Mouse (Mus musculus): ENCODE results near the gene Olfr70. TPM values are rescaled to one million over a fixed set of nuclear protein-coding genes. Genes with fewer than 3 reads are reported as not detected.

Gene Olfr70
- 0.08 TPM in 1 of 2 replicates, not detected in the other for polyA plus RNA-seq (2016; fragmentation: Nextera tagmentation; extraction: Ambion mirVana)

GRCm38 (mm10) chr4:43700707-43701106, at the start of gene Olfr70:
Olfr70 (minus strand) TSS chr4:43700807.
- Histone ChIP-seq H3K4me2 (no peak within 1 kb of the TSS), H3K9me3 (no peaks in the 10 kb centered on the region), H3K36me3 (no peaks in the 10 kb centered on the region), H3K9ac (replicated peaks) (no peak within 1 kb of the TSS), H3K27ac (no peak within 1 kb of the TSS), H3K4me1 (replicated peaks) (no peaks in the 10 kb centered on the region), H3K4me3 (replicated peaks) (no peak within 1 kb of the TSS), H3K27me3 (0 out of 2 replicates have a peak, but pooled peaks cover 3% of the 10 kb centered on the region)
- no peak for ATAC-seq (ENCODE audit: insufficient number of reproducible peaks, insufficient read depth, low FRiP score, low TSS enrichment, low read depth)
- WGBS = 90% methylated on average over 6 of the region's 6 CpGs

GRCm38 (mm10) chr4:43745187-43745586, 44.6 kb upstream of the Olfr70 start:
- Histone ChIP-seq H3K4me1 (replicated peaks) (peaks cover 6% of the 10 kb centered on the region; the same call in 1 of the 2 replicates), H3K27ac (no peak overlapping the region), H3K9ac (replicated peaks) (no peak overlapping the region), H3K4me2 (no peak overlapping the region), H3K36me3 (no peaks in the 10 kb centered on the region), H3K27me3 (no peaks in the 10 kb centered on the region), H3K9me3 (peaks cover 5% of the 10 kb centered on the region; the same call in 1 of the 2 replicates), H3K4me3 (replicated peaks) (no peak overlapping the region)
- no peak for ATAC-seq (ENCODE audit: insufficient number of reproducible peaks, insufficient read depth, low FRiP score, low TSS enrichment, low read depth)
- WGBS = 14% methylated on average over 6 of the region's 6 CpGs

DNA sequence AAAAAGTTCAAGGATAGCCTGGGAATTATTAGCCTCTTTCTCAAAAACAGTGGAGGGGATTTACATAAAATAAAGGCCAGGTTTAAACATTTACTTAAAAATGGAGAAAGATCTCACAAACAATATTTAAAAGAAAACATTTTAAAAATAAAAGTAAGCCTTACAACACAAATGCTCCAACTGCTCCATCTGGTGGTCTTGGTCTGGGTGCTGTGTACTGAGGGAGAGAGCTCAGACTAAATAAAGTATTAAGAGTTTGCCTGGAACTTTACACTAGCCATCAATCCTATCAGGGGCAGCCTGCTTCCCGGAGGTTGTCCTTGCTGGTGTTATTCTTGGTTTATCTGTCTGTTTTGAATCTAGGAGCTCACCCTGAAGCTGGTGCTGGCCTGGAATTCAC, 42.5 kb upstream of the Olfr70 start:
- no peaks in the 10 kb centered on the region for H3K9me3 ChIP-seq
- ATAC-seq (ENCODE audit: insufficient number of reproducible peaks, insufficient read depth, low FRiP score, low TSS enrichment, low read depth) = no peak
- H3K4me1 ChIP-seq (replicated peaks) = peaks cover 9% of the 10 kb centered on the region
- H3K27me3 ChIP-seq = no peaks in the 10 kb centered on the region
- no peak overlapping the region for H3K4me3 ChIP-seq (replicated peaks)
- H3K4me2 ChIP-seq = no peak overlapping the region
- no peak overlapping the region for H3K27ac ChIP-seq
- no peaks in the 10 kb centered on the region for H3K36me3 ChIP-seq
- no peak overlapping the region for H3K9ac ChIP-seq (replicated peaks)
- 36% methylated on average over 1 of the region's 1 CpGs for WGBS

GRCm38 (mm10) chr4:43742637-43743036, 42.0 kb upstream of the Olfr70 start:
- WGBS = 23% methylated on average over 4 of the region's 4 CpGs
- ATAC-seq (ENCODE audit: insufficient number of reproducible peaks, insufficient read depth, low FRiP score, low TSS enrichment, low read depth) = no peak
- Histone ChIP-seq H3K4me1 (replicated peaks) (peaks cover 11% of the 10 kb centered on the region), H3K4me3 (replicated peaks) (no peak overlapping the region), H3K27me3 (no peaks in the 10 kb centered on the region), H3K27ac (no peak overlapping the region), H3K9ac (replicated peaks) (no peak overlapping the region), H3K36me3 (no peaks in the 10 kb centered on the region), H3K9me3 (no peaks in the 10 kb centered on the region), H3K4me2 (no peak overlapping the region)

- ATAC-seq (ENCODE audit: insufficient number of reproducible peaks, insufficient read depth, low FRiP score, low TSS enrichment, low read depth) = no peak
- 69% methylated on average over 5 of the region's 5 CpGs for WGBS
These were observed 40.9 kb upstream of the Olfr70 start for GRCm38 (mm10) chr4:43741526-43741925.

GRCm38 (mm10) chr4:43738989-43739674, 38.5 kb upstream of the Olfr70 start:
- no peak overlapping the region for H3K4me2 ChIP-seq
- peaks cover 29% of the 10 kb centered on the region for H3K4me1 ChIP-seq (replicated peaks)
- H3K9ac ChIP-seq (replicated peaks) = no peak overlapping the region
- no peak overlapping the region for H3K4me3 ChIP-seq (replicated peaks)
- no peaks in the 10 kb centered on the region for H3K27me3 ChIP-seq
- H3K36me3 ChIP-seq = no peaks in the 10 kb centered on the region
- no peak overlapping the region for H3K27ac ChIP-seq
- WGBS = 71% methylated on average over 8 of the region's 8 CpGs
- ATAC-seq (ENCODE audit: insufficient number of reproducible peaks, insufficient read depth, low FRiP score, low TSS enrichment, low read depth) = no peak
- H3K9me3 ChIP-seq = no peaks in the 10 kb centered on the region

More at GRCm38 (mm10) chr4:43741526-43741925, 40.9 kb upstream of the Olfr70 start:
- Histone ChIP-seq H3K9ac (replicated peaks) (no peak overlapping the region), H3K36me3 (no peaks in the 10 kb centered on the region), H3K9me3 (no peaks in the 10 kb centered on the region), H3K4me1 (replicated peaks) (peaks cover 22% of the 10 kb centered on the region), H3K27me3 (no peaks in the 10 kb centered on the region), H3K27ac (no peak overlapping the region), H3K4me2 (no peak overlapping the region), H3K4me3 (replicated peaks) (no peak overlapping the region)

DNA sequence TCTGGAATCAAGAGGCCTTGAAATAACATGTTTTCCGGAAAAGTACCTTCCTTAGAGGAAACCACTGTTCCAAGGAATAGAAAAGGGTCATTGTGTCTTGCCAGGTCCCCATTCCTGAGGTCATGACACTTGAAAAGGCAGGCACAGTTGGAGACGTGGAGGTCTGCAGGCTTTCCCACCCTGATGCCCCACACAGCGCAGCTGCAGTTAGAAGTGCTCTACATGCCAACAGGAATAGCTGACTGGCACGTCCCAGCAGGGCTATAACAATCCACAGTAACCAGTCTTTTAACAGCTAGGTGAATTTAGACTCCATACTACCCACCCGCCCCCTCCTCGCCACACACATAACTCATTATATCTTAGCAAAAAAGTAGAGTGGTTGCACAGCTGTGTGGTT, 36.5 kb upstream of the Olfr70 start:
- Histone ChIP-seq H3K9me3 (no peaks in the 10 kb centered on the region), H3K9ac (replicated peaks) (no peak overlapping the region), H3K4me3 (replicated peaks) (no peak overlapping the region), H3K4me2 (no peak overlapping the region), H3K27ac (peak overlapping the region; percentile 80), H3K36me3 (no peaks in the 10 kb centered on the region), H3K4me1 (replicated peaks) (peaks cover 30% of the 10 kb centered on the region), H3K27me3 (no peaks in the 10 kb centered on the region)
- WGBS = 63% methylated on average over 6 of the region's 6 CpGs
- ATAC-seq (ENCODE audit: insufficient number of reproducible peaks, insufficient read depth, low FRiP score, low TSS enrichment, low read depth) = no peak

GRCm38 (mm10) chr4:43733186-43733585, 32.6 kb upstream of the Olfr70 start:
- H3K27me3 ChIP-seq = no peaks in the 10 kb centered on the region
- H3K4me3 ChIP-seq (replicated peaks) = no peak overlapping the region
- no peak overlapping the region for H3K4me2 ChIP-seq
- no peak for ATAC-seq (ENCODE audit: insufficient number of reproducible peaks, insufficient read depth, low FRiP score, low TSS enrichment, low read depth)
- no peaks in the 10 kb centered on the region for H3K36me3 ChIP-seq
- H3K4me1 ChIP-seq (replicated peaks) = peaks cover 37% of the 10 kb centered on the region
- no peaks in the 10 kb centered on the region for H3K9me3 ChIP-seq
- no peak overlapping the region for H3K27ac ChIP-seq
- no peak overlapping the region for H3K9ac ChIP-seq (replicated peaks)
- 85% methylated on average over 5 of the region's 5 CpGs for WGBS

DNA sequence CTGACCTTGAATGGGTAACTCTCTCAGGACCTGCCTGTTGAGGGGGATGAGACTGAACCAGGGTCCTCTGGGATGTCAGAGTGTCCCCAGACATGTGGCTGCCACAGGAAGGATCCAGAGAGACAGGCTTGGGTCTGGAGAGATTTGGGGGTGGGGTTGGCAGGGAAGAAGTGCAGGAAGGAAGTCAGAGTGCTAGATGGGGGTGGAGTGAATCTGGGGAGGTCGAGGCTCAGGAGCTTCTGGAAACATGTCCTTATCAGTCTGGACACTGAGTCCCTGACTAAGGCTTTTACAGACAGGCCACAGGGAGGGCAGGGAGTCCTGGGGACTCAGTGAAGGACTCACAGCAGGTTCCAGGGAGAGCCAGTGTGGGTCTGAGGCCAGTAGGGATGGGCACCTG, 31.6 kb upstream of the Olfr70 start:
- WGBS = 47% methylated on average over 1 of the region's 1 CpGs

DNA sequence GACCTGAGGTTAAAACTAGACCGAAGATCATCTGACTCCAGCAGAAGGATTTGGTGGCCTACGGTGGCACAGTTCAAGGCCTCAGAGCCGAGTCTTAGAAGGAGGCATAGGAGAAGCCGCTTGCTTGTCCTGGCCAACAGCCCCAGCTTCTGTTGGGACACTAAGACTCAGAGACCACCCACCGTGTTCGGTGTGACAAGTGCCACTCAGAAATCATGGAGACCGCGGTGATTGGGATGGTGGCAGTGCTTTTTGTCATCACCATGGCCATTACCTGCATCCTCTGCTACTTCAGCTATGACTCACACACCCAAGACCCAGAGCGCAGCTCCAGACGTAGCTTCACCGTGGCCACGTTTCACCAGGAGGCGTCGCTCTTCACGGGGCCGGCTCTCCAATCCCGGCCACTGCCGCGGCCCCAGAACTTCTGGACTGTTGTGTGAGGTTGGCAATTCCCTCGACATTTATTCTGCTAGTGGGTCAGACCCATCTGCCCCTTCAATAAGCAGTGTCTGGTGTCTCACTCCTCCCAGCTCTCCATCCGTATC, 30.2 kb upstream of the Olfr70 start:
- peak overlapping the region; percentile 59 for H3K27ac ChIP-seq

More for the DNA sequence above, 31.6 kb upstream of the Olfr70 start:
- H3K27me3 ChIP-seq = no peaks in the 10 kb centered on the region
- H3K9ac ChIP-seq (replicated peaks) = no peak overlapping the region
- no peak overlapping the region for H3K4me3 ChIP-seq (replicated peaks)
- no peak overlapping the region for H3K4me2 ChIP-seq
- H3K27ac ChIP-seq = no peak overlapping the region
- H3K9me3 ChIP-seq = no peaks in the 10 kb centered on the region
- no peak for ATAC-seq (ENCODE audit: insufficient number of reproducible peaks, insufficient read depth, low FRiP score, low TSS enrichment, low read depth)
- peaks cover 31% of the 10 kb centered on the region for H3K4me1 ChIP-seq (replicated peaks)
- no peaks in the 10 kb centered on the region for H3K36me3 ChIP-seq

GRCm38 (mm10) chr4:43729794-43730550, 29.4 kb upstream of the Olfr70 start, which contains the start of gene Spaar:
Spaar (plus strand) TSS chr4:43730034.
- H3K9ac ChIP-seq (replicated peaks) = no peak within 1 kb of the TSS
- no peak within 1 kb of the TSS for H3K4me3 ChIP-seq (replicated peaks)
- H3K4me1 ChIP-seq (replicated peaks) = peaks cover 22% of the 10 kb centered on the region
- no peaks in the 10 kb centered on the region for H3K36me3 ChIP-seq
- H3K27ac ChIP-seq = peak within 1 kb of the TSS; percentile 59
- ATAC-seq (ENCODE audit: insufficient number of reproducible peaks, insufficient read depth, low FRiP score, low TSS enrichment, low read depth) = no peak
- H3K9me3 ChIP-seq = no peaks in the 10 kb centered on the region
- 65% methylated on average over 14 of the region's 14 CpGs for WGBS
- no peaks in the 10 kb centered on the region for H3K27me3 ChIP-seq
- no peak within 1 kb of the TSS for H3K4me2 ChIP-seq

More for the DNA sequence above, 30.2 kb upstream of the Olfr70 start:
- Histone ChIP-seq H3K4me2 (no peak overlapping the region), H3K27me3 (no peaks in the 10 kb centered on the region), H3K4me1 (replicated peaks) (peaks cover 22% of the 10 kb centered on the region), H3K4me3 (replicated peaks) (no peak overlapping the region), H3K36me3 (no peaks in the 10 kb centered on the region), H3K9me3 (no peaks in the 10 kb centered on the region), H3K9ac (replicated peaks) (no peak overlapping the region)
- ATAC-seq (ENCODE audit: insufficient number of reproducible peaks, insufficient read depth, low FRiP score, low TSS enrichment, low read depth) = no peak
- 67% methylated on average over 21 of the region's 21 CpGs for WGBS
